Mouse (Mus musculus): ENCODE measurements around the gene Hmgb4.

DNA sequence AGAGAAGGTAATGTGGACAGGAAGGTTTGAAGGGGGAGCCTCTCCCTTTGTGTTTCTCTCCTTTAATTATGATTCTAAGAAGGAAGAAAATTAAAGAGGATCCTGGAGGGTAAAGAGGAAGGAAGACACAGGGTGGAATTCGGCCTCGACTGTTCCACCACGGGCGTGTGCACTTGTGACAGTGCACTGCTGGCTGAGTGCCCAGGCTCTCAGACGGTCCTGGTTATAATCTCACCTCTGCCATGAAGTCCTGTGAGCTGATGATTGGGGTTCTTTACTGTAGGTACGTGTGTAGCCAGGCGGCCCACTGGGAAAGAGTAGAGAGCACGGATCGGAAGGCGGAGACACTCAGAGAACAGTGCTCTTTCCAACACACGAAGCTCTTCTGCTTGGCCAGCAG is 12.4 kb upstream of the Hmgb4 start:
- TF ChIP-seq GATA1 (IDR thresholded peaks at IDR 0.05; ENCODE audit: low read length) (no peak), TAL1 (IDR thresholded peaks at IDR 0.05; ENCODE audit: low read length) (no peak)
